Mouse (Mus musculus): ENCODE data around the gene Iqcm.

Iqcm gene

GRCm38 (mm10) chr8:75448394-75448793, at the start of gene Iqcm:
TSS of gene Iqcm (plus strand) at chr8:75448694.
- POLR2A ChIA-PET, result no interaction called here
- CTCF ChIA-PET, result no interaction called here

GRCm38 (mm10) chr8:75406489-75406888, 42.0 kb upstream of the Iqcm start, which contains the start of gene Gm10358:
TSS of gene Gm10358 (minus strand) at chr8:75406589.
- CTCF ChIA-PET, result no interaction called here

GRCm38 (mm10) chr8:75415696-75416095, 32.8 kb upstream of the Iqcm start:
- ChIA-PET POLR2A (interaction anchor here in 1 of 4 experiments (0.6 kb wide), 1 partner anchor 337 kb away, joined by 5 read pairs; no protein-coding TSS in a partner anchor), CTCF (interaction anchor here in 2 of 4 experiments (0.6 to 0.7 kb wide), 2 partner anchors 75 to 307 kb away, joined by 4 to 6 read pairs; no protein-coding TSS in a partner anchor)

More at GRCm38 (mm10) chr8:75406489-75406888, 42.0 kb upstream of the Iqcm start, which contains the start of gene Gm10358:
- POLR2A ChIA-PET, result no interaction called here

- CTCF ChIA-PET, result no interaction called here
- POLR2A ChIA-PET, result no interaction called here
Measured at GRCm38 (mm10) chr8:75476756-75477155, 28.3 kb downstream of the Iqcm start.

- ChIA-PET CTCF (no interaction called here), POLR2A (no interaction called here)
Measured at GRCm38 (mm10) chr8:75489035-75489678, 40.7 kb downstream of the Iqcm start.

GRCm38 (mm10) chr8:75509299-75509698, 60.8 kb downstream of the Iqcm start:
- ChIA-PET POLR2A (no interaction called here), CTCF (interaction anchor here in 1 of 4 experiments (0.6 kb wide), 1 partner anchor 64 kb away, joined by 5 read pairs; no protein-coding TSS in a partner anchor)

GRCm38 (mm10) chr8:75513786-75514185, 65.3 kb downstream of the Iqcm start:
- CTCF ChIA-PET, result no interaction called here
- POLR2A ChIA-PET, result no interaction called here

GRCm38 (mm10) chr8:75549284-75549683, 100.8 kb downstream of the Iqcm start:
- POLR2A ChIA-PET, result interaction anchor here in 1 of 4 experiments (1.1 kb wide), 1 partner anchor 11 kb away, joined by 3 read pairs; no protein-coding TSS in a partner anchor
- CTCF ChIA-PET, result no interaction called here

GRCm38 (mm10) chr8:75596281-75596680, 147.8 kb downstream of the Iqcm start:
- CTCF ChIA-PET, result no interaction called here
- POLR2A ChIA-PET, result no interaction called here

GRCm38 (mm10) chr8:75642958-75643357, 194.5 kb downstream of the Iqcm start:
- ChIA-PET CTCF (no interaction called here), POLR2A (interaction anchor here in 1 of 4 experiments (1.3 kb wide), 1 partner anchor 13 kb away, joined by 4 read pairs; no protein-coding TSS in a partner anchor)

- ChIA-PET CTCF (no interaction called here), POLR2A (no interaction called here)
Measured at GRCm38 (mm10) chr8:75659287-75659686, 210.8 kb downstream of the Iqcm start.

- ChIA-PET POLR2A (no interaction called here), CTCF (interaction anchor here in 1 of 4 experiments (0.5 kb wide), 1 partner anchor 675 kb away, joined by 4 read pairs; no protein-coding TSS in a partner anchor)
Measured at GRCm38 (mm10) chr8:75746561-75746960, 298.1 kb downstream of the Iqcm start.

GRCm38 (mm10) chr8:75755596-75755995, 307.1 kb downstream of the Iqcm start:
- ChIA-PET CTCF (no interaction called here), POLR2A (no interaction called here)

GRCm38 (mm10) chr8:75828468-75829132, 380.1 kb downstream of the Iqcm start:
- ChIA-PET CTCF (interaction anchor here in 1 of 4 experiments (0.8 kb wide), 1 partner anchor 564 kb away, joined by 5 read pairs; no protein-coding TSS in a partner anchor), POLR2A (no interaction called here)

- ChIA-PET CTCF (no interaction called here), POLR2A (no interaction called here)
Measured at GRCm38 (mm10) chr8:75835245-75835644, 386.8 kb downstream of the Iqcm start.

GRCm38 (mm10) chr8:75917603-75918344, 469.3 kb downstream of the Iqcm start:
- POLR2A ChIA-PET, result no interaction called here
- CTCF ChIA-PET, result interaction anchor here in 1 of 4 experiments (0.6 kb wide), 1 partner anchor 834 kb away, joined by 4 read pairs; no protein-coding TSS in a partner anchor

GRCm38 (mm10) chr8:75949166-75949565, 500.7 kb downstream of the Iqcm start:
- ChIA-PET POLR2A (no interaction called here), CTCF (no interaction called here)

- CTCF ChIA-PET, result no interaction called here
Measured at GRCm38 (mm10) chr8:75956016-75956415, 507.5 kb downstream of the Iqcm start.

GRCm38 (mm10) chr8:76018501-76018900, 570.0 kb downstream of the Iqcm start:
- POLR2A ChIA-PET, result no interaction called here
- CTCF ChIA-PET, result no interaction called here

More at GRCm38 (mm10) chr8:75956016-75956415, 507.5 kb downstream of the Iqcm start:
- POLR2A ChIA-PET, result no interaction called here
